Mouse (Mus musculus) midbrain, postnatal 0 days (tissue): ENCODE data around the gene Focad. TPM values are rescaled to one million over a fixed set of nuclear protein-coding genes. Genes with fewer than 3 reads are reported as not detected.

Source experiments
- ATAC-seq: fragments of 200-750 bp; cut with Nextera tagmentation; 2 replicates; pipeline ENCODE4 v1.8.0; 2017; ENCODE audit warnings: moderate number of reproducible peaks, mild to moderate bottlenecking, moderate TSS enrichment, moderate library complexity; ENCODE audit not compliant: low FRiP score
- DNase-seq: peaks from one replicate; pipeline ENCODE4 v3.0.0-alpha.2; 2015; ENCODE audit warnings: low spot score
- H3K27ac ChIP-seq: fragments of 300-500 bp; sonication (generic); 2 replicates; pipeline ENCODE4 v1.5.1; 2014; ENCODE audit warnings: low read depth, mild to moderate bottlenecking, low read length, mixed read lengths
- H3K27me3 ChIP-seq: fragments of 300-500 bp; sonication (generic); 2 replicates; pipeline ENCODE4 v1.6.1; 2014; ENCODE audit warnings: low read length, control low read depth, mixed read lengths; ENCODE audit not compliant: insufficient read depth
- H3K36me3 ChIP-seq: fragments of 300-500 bp; sonication (generic); 2 replicates; pipeline ENCODE4 v1.6.1; 2014; ENCODE audit warnings: low read length, control low read depth, mixed read lengths; ENCODE audit not compliant: insufficient read depth
- H3K4me1 ChIP-seq: fragments of 300-500 bp; sonication (generic); 2 replicates; pipeline ENCODE4 v1.6.1; 2014; ENCODE audit warnings: mild to moderate bottlenecking, control low read depth, antibody characterized with exemption, low read length, mixed read lengths; ENCODE audit not compliant: insufficient read depth
- H3K4me2 ChIP-seq: fragments of 300-500 bp; sonication (generic); 2 replicates; pipeline ENCODE4 v1.6.1; 2014; ENCODE audit warnings: low read depth, mild to moderate bottlenecking, low read length, mixed read lengths; ENCODE audit not compliant: poor library complexity, severe bottlenecking
- H3K4me3 ChIP-seq: fragments of 300-500 bp; sonication (generic); 2 replicates; pipeline ENCODE4 v1.5.1; 2014; ENCODE audit warnings: low read depth, mild to moderate bottlenecking, low read length, moderate library complexity
- H3K9ac ChIP-seq: fragments of 300-500 bp; sonication (generic); replicated peaks from 2 replicates; pipeline ENCODE4 v1.6.1; 2014; ENCODE audit warnings: mild to moderate bottlenecking, low read length, moderate library complexity, mixed read lengths; ENCODE audit not compliant: poor library complexity, severe bottlenecking
- H3K9me3 ChIP-seq: fragments of 300-500 bp; sonication (generic); 2 replicates; pipeline ENCODE4 v1.6.1; 2016; ENCODE audit warnings: low read length, control low read depth
- CTCF ChIP-seq: IDR thresholded peaks from 2 replicates; pipeline ENCODE4 v1.5.1; 2016; ENCODE audit warnings: antibody characterized with exemption, mild to moderate bottlenecking
- WGBS: fragments of 180-500 bp; shearing (Covaris S2); extraction: QIAGEN DNeasy Blood & Tissue Kit; methylation state at CpG from one replicate; pipeline ENCODE4 v1.1.7; 2014; 5-methylcytosine and 5-hydroxymethylcytosine counted together
- polyA plus RNA-seq: library from polyadenylated mRNA; unstranded; fragments of >200 nt; fragmentation: Nextera tagmentation; extraction: Ambion mirVana; gene quantifications from 2 replicates; pipeline ENCODE4 v1.2.1, GENCODE M21; 2015
- total RNA-seq: library from RNA; depleted of rRNA; stranded (reverse); fragments of >200 nt; gene quantifications from 2 replicates; pipeline ENCODE4 v1.2.3, GENCODE M21; 2014

Gene Focad
- total and polyA plus RNA-seq, 2 experiments from 2014 or later = 9.0 to 36.9 TPM

DNA sequence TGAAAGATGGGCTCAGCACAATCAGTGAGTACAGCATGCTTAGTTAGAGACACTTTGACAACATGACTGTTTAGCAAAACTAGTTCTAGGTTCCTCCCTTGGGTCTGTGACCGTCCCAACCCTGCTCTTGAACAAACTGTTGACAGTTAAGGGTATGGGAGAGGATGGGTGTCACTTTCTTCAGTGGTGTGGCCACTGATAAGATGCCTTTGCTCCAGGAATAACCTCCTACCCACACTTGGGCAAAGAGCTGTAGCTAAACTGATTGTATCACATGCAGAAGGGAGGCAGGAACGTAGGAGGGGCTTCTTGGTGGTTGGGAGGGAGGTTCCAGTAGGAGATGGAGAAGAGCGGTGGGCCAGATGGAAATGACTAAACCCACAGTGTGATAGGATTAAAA, 213.3 kb downstream of the Focad start:
- Histone ChIP-seq H3K4me3 (no peak overlapping the region), H3K9ac (no peak overlapping the region), H3K4me1 (no peaks in the 10 kb centered on the region), H3K27me3 (no peaks in the 10 kb centered on the region), H3K36me3 (no peaks in the 10 kb centered on the region), H3K27ac (no peak overlapping the region), H3K9me3 (no peaks in the 10 kb centered on the region), H3K4me2 (no peak overlapping the region)
- no peak for ATAC-seq
- no peak for TF ChIP-seq CTCF
- WGBS = 90% methylated on average over 3 of the region's 3 CpGs
- no peak for DNase-seq

DNA sequence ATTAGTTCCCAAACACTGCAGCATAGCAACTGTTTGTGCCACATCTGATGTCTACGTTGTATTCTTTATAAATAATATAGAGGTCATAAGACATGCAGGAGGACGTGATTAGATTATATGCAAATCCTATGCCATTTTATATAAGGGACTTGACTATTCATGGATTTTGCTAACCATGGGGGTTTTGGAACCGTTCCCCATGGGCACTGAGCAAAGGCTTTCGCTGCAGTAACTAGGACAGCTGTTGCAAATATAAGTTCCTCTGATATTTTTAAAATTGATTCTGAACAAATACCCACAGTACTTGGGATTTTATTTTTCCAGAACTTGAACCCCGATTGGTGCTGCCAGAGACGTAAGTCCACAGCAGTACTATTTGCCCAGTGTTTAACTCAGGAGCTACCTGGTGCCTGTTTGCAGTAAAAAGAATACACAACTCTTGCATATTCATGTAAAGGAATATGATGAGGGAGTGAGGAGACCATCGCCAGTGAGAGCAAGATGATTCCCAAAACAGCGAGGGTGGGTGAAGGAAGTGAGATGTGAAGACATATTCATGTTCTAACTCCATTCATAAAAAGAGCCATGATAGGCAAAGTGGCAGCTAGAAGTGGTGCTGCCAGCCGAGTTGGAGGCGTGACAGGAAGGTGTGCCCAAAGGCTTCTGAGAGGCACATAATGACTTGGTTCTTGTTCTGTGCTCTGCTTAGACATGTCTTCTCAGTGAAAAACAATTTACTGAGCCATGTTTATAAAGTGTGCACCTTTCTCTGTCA, 214.1 kb downstream of the Focad start:
- ATAC-seq = no peak
- WGBS = 87% methylated on average over 10 of the region's 10 CpGs
- no peaks in the 10 kb centered on the region for H3K4me1 ChIP-seq

DNA sequence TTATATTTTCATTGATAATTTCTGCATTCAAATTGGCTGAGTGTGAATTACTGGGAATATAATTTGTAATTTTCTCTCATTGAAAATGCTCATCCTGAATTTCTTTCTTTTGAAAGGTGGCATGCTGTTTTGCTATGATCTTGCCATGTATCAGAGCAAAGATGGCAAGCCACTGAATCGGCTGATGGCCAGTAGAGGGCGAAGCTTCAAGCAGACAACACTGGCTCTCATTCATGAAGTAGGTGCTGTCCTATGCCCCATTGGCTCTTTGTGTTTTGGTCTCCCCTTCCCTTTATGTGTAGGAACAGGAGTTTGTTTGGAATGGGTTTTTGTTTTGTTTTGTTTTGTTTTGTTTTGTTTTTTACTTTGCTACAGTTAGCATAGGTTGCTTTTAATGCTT, 215.2 kb downstream of the Focad start:
- Histone ChIP-seq H3K4me2 (no peak overlapping the region), H3K4me1 (no peaks in the 10 kb centered on the region), H3K9me3 (no peaks in the 10 kb centered on the region), H3K4me3 (no peak overlapping the region), H3K36me3 (no peaks in the 10 kb centered on the region), H3K27me3 (no peaks in the 10 kb centered on the region), H3K9ac (no peak overlapping the region), H3K27ac (no peak overlapping the region)
- WGBS = 32% methylated on average over 2 of the region's 2 CpGs
- ATAC-seq (no peak), DNase-seq (peak; percentile 66)
- TF ChIP-seq CTCF = peak; percentile 74

More for the DNA sequence above, 214.1 kb downstream of the Focad start:
- H3K27ac ChIP-seq = no peak overlapping the region
- no peaks in the 10 kb centered on the region for H3K27me3 ChIP-seq
- no peak overlapping the region for H3K4me2 ChIP-seq
- no peaks in the 10 kb centered on the region for H3K36me3 ChIP-seq
- no peak overlapping the region for H3K4me3 ChIP-seq
- H3K9ac ChIP-seq = no peak overlapping the region
- TF ChIP-seq CTCF = no peak
- H3K9me3 ChIP-seq = no peaks in the 10 kb centered on the region
- no peak for DNase-seq

GRCm38 (mm10) chr4:88314898-88315297, 220.5 kb downstream of the Focad start:
- H3K9ac ChIP-seq = no peak overlapping the region
- no peaks in the 10 kb centered on the region for H3K36me3 ChIP-seq
- H3K4me3 ChIP-seq = no peak overlapping the region
- no peaks in the 10 kb centered on the region for H3K27me3 ChIP-seq
- no peak for TF ChIP-seq CTCF
- 87% methylated on average over 3 of the region's 3 CpGs for WGBS
- no peak for DNase-seq
- no peaks in the 10 kb centered on the region for H3K4me1 ChIP-seq
- H3K9me3 ChIP-seq = no peaks in the 10 kb centered on the region
- no peak overlapping the region for H3K27ac ChIP-seq
- H3K4me2 ChIP-seq = no peak overlapping the region
- ATAC-seq = no peak

DNA sequence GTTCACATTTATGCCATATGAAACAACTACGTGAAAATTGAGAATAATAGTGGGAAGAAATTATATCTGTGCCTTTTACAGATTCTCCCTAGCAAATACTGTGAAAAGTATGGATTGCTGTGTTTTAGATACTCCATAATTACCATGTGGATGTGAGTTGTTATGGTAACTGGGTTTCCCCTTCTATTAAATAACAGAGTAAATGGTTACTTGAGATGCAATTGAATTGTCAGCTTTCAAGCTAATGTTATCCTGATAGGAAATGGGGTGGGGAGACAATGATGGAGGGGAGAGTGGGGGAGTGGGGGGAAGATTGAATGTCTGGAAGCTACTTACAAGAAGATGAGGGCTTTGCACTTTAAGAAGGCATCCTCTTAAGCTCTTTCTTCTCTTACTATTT, 225.6 kb downstream of the Focad start:
- H3K9ac ChIP-seq = no peak overlapping the region
- H3K4me1 ChIP-seq = no peaks in the 10 kb centered on the region
- no peak for TF ChIP-seq CTCF
- DNase-seq = no peak
- 71% methylated on average over 1 of the region's 1 CpGs for WGBS
- no peak overlapping the region for H3K27ac ChIP-seq
- H3K4me3 ChIP-seq = no peak overlapping the region
- H3K4me2 ChIP-seq = no peak overlapping the region
- H3K36me3 ChIP-seq = no peaks in the 10 kb centered on the region
- no peaks in the 10 kb centered on the region for H3K9me3 ChIP-seq
- ATAC-seq = no peak
- H3K27me3 ChIP-seq = no peaks in the 10 kb centered on the region

- Histone ChIP-seq H3K36me3 (no peaks in the 10 kb centered on the region), H3K9ac (no peak overlapping the region), H3K27ac (no peak overlapping the region), H3K4me2 (no peak overlapping the region), H3K9me3 (no peaks in the 10 kb centered on the region), H3K4me3 (no peak overlapping the region), H3K4me1 (no peaks in the 10 kb centered on the region), H3K27me3 (no peaks in the 10 kb centered on the region)
- DNase-seq (no peak), ATAC-seq (no peak)
- TF ChIP-seq CTCF = no peak
- 85% methylated on average over 5 of the region's 5 CpGs for WGBS
Measured at GRCm38 (mm10) chr4:88325392-88325791, 231.0 kb downstream of the Focad start.
